Mouse (Mus musculus) cerebellum, postnatal 4 days (tissue): ENCODE results near the gene Spop.

Experiments used
- DNase-seq, 2 experiments: peaks; one replicate each; pipeline ENCODE4 v3.0.0; 2022; ENCODE audit warnings: low spot score in 2 of 2, mixed read lengths in 1 of 2

The Spop gene

GRCm38 (mm10) chr11:95417341-95417740, 3.5 kb downstream of the Spop start:
- DNase-seq, result no peak

GRCm38 (mm10) chr11:95420880-95421435, 7.1 kb downstream of the Spop start:
- no peak for DNase-seq

GRCm38 (mm10) chr11:95423505-95423904, 9.6 kb downstream of the Spop start:
- DNase-seq, result no peak

GRCm38 (mm10) chr11:95431344-95431743, 17.5 kb downstream of the Spop start:
- DNase-seq, result no peak

- peak in 1 of 2 experiments; percentile 29 for DNase-seq
Measured at GRCm38 (mm10) chr11:95432194-95432593, 18.3 kb downstream of the Spop start.

- no peak for DNase-seq
Measured at GRCm38 (mm10) chr11:95445371-95445770, 31.5 kb downstream of the Spop start.

GRCm38 (mm10) chr11:95446580-95447305, 32.9 kb downstream of the Spop start:
- no peak for DNase-seq

- no peak for DNase-seq
Measured at GRCm38 (mm10) chr11:95448346-95448745, 34.5 kb downstream of the Spop start.

- DNase-seq, result no peak
Measured at GRCm38 (mm10) chr11:95455331-95455730, 41.5 kb downstream of the Spop start.

GRCm38 (mm10) chr11:95460872-95461271, 47.0 kb downstream of the Spop start:
- no peak for DNase-seq

- no peak for DNase-seq
Measured at GRCm38 (mm10) chr11:95462168-95462567, 48.3 kb downstream of the Spop start.

GRCm38 (mm10) chr11:95467731-95468130, 53.9 kb downstream of the Spop start:
- DNase-seq, result no peak

GRCm38 (mm10) chr11:95472942-95473341, 59.1 kb downstream of the Spop start:
- DNase-seq, result no peak

GRCm38 (mm10) chr11:95473456-95473855, 59.6 kb downstream of the Spop start:
- DNase-seq, result no peak

- DNase-seq, result no peak
Measured at GRCm38 (mm10) chr11:95476323-95476722, 62.4 kb downstream of the Spop start.

GRCm38 (mm10) chr11:95479458-95479857, 65.6 kb downstream of the Spop start:
- no peak for DNase-seq

- DNase-seq, result no peak
Measured at GRCm38 (mm10) chr11:95480662-95481061, 66.8 kb downstream of the Spop start.

GRCm38 (mm10) chr11:95485634-95486033, 71.8 kb downstream of the Spop start:
- no peak for DNase-seq

- DNase-seq, result no peak
Measured at GRCm38 (mm10) chr11:95487237-95487636, 73.4 kb downstream of the Spop start.

GRCm38 (mm10) chr11:95490104-95490503, 76.2 kb downstream of the Spop start:
- DNase-seq, result no peak

GRCm38 (mm10) chr11:95492256-95492655, 78.4 kb downstream of the Spop start:
- no peak for DNase-seq

GRCm38 (mm10) chr11:95493010-95493409, 79.1 kb downstream of the Spop start:
- no peak for DNase-seq

GRCm38 (mm10) chr11:95493950-95494349, 80.1 kb downstream of the Spop start:
- DNase-seq, result no peak

- DNase-seq, result no peak
Measured at GRCm38 (mm10) chr11:95494374-95494773, 80.5 kb downstream of the Spop start.
